Mouse (Mus musculus): ENCODE measurements at regions not wholly inside any gene's neighbourhood (a gene's known extent, or its start where the extent isn't known, plus 50 kb on each side); places are given as distances from the start of the nearest gene placed in this dataset.
"Not testable (repeated sequence)": the region's sequence is repeated elsewhere in the genome, so short reads cannot be mapped to it uniquely, and the experiment has no call there.

GRCm38 (mm10) chr16:46811835-46812234 is 313.5 kb upstream of the Nectin3 start:
- DNase-seq (ENCODE audit: low spot score) = not testable (repeated sequence)

GRCm38 (mm10) chr16:46807476-46807875 is 309.2 kb upstream of the Nectin3 start:
- DNase-seq (ENCODE audit: low spot score) = no peak

- DNase-seq (ENCODE audit: low spot score) = no peak
These were observed 278.0 kb upstream of the Nectin3 start for GRCm38 (mm10) chr16:46776367-46776766.

GRCm38 (mm10) chr16:46769383-46769782 is 271.1 kb upstream of the Nectin3 start:
- DNase-seq (ENCODE audit: low spot score) = no peak

GRCm38 (mm10) chr16:46768376-46768775 is 270.1 kb upstream of the Nectin3 start:
- DNase-seq (ENCODE audit: low spot score) = no peak

- DNase-seq (ENCODE audit: low spot score) = no peak
These were observed 236.8 kb upstream of the Nectin3 start for GRCm38 (mm10) chr16:46735140-46735539.

GRCm38 (mm10) chr16:46728424-46728823 is 230.1 kb upstream of the Nectin3 start:
- DNase-seq (ENCODE audit: low spot score) = no peak

GRCm38 (mm10) chr16:46723660-46724059 is 225.3 kb upstream of the Nectin3 start:
- no peak for DNase-seq (ENCODE audit: low spot score)

GRCm38 (mm10) chr16:46679787-46680186 is 181.5 kb upstream of the Nectin3 start:
- DNase-seq (ENCODE audit: low spot score) = no peak

- DNase-seq (ENCODE audit: low spot score) = no peak
These were observed 171.3 kb upstream of the Nectin3 start for GRCm38 (mm10) chr16:46669590-46669989.

GRCm38 (mm10) chr16:46665566-46665965 is 167.2 kb upstream of the Nectin3 start:
- DNase-seq (ENCODE audit: low spot score) = no peak

- DNase-seq (ENCODE audit: low spot score) = no peak
These were observed 164.7 kb upstream of the Nectin3 start for GRCm38 (mm10) chr16:46663008-46663407.

- DNase-seq (ENCODE audit: low spot score) = no peak
These were observed 156.7 kb upstream of the Nectin3 start for GRCm38 (mm10) chr16:46655041-46655440.

- no peak for DNase-seq (ENCODE audit: low spot score)
These were observed 127.5 kb upstream of the Nectin3 start for GRCm38 (mm10) chr16:46625807-46626206.

GRCm38 (mm10) chr16:46623246-46623645 is 124.9 kb upstream of the Nectin3 start:
- no peak for DNase-seq (ENCODE audit: low spot score)

- DNase-seq (ENCODE audit: low spot score) = no peak
These were observed 121.5 kb upstream of the Nectin3 start for GRCm38 (mm10) chr16:46619871-46620270.

- DNase-seq (ENCODE audit: low spot score) = no peak
These were observed 119.4 kb upstream of the Nectin3 start for GRCm38 (mm10) chr16:46617544-46618335.

- no peak for DNase-seq (ENCODE audit: low spot score)
These were observed 118.3 kb upstream of the Nectin3 start for GRCm38 (mm10) chr16:46616606-46617005.

- no peak for DNase-seq (ENCODE audit: low spot score)
These were observed 114.9 kb upstream of the Nectin3 start for GRCm38 (mm10) chr16:46613062-46613818.

- DNase-seq (ENCODE audit: low spot score) = no peak
These were observed 107.5 kb upstream of the Nectin3 start for GRCm38 (mm10) chr16:46605879-46606203.

GRCm38 (mm10) chr16:46605001-46605878 is 106.9 kb upstream of the Nectin3 start:
- DNase-seq (ENCODE audit: low spot score) = no peak
